Mouse (Mus musculus) mesoderm, embryonic 11.5 days (tissue): ENCODE measurements at regions not wholly inside any gene's neighbourhood (a gene's known extent, or its start where the extent isn't known, plus 50 kb on each side); places are given as distances from the start of the nearest gene placed in this dataset.
A peak's percentile ranks its signal among the peaks of the same experiment; 100 is the strongest.

ENCODE experiments used
- DNase-seq: peaks from one replicate; pipeline ENCODE4 v3.0.0-alpha.2; 2012; ENCODE audit warnings: low read depth, low spot score

- no peak for DNase-seq
Observed at GRCm38 (mm10) chr4:139907366-139907765, 60.5 kb downstream of the Klhdc7a start.

- DNase-seq, result no peak
Observed at GRCm38 (mm10) chr4:139906176-139906575, 61.6 kb downstream of the Klhdc7a start.

GRCm38 (mm10) chr4:139905093-139905783, 62.6 kb downstream of the Klhdc7a start:
- DNase-seq, result peak; percentile 30

GRCm38 (mm10) chr4:139899960-139900359, 66.6 kb upstream of the Pax7 start:
- DNase-seq, result no peak

GRCm38 (mm10) chr4:139899410-139899809, 66.1 kb upstream of the Pax7 start:
- no peak for DNase-seq

- DNase-seq, result peak; percentile 30
Observed at GRCm38 (mm10) chr4:139892678-139893077, 59.4 kb upstream of the Pax7 start.

- DNase-seq, result no peak
Observed at GRCm38 (mm10) chr4:139889013-139889412, 55.7 kb upstream of the Pax7 start.
